Mouse (Mus musculus) MEL-GATA-1-ER (cell line): ENCODE data around the gene Ppp2r5d.

Experiments
- DNase-seq: peaks from one replicate; pipeline ENCODE4 v3.0.0-alpha.2; 2012; ENCODE audit warnings: low read depth; ENCODE audit errors: extremely low read depth

Ppp2r5d gene

DNA sequence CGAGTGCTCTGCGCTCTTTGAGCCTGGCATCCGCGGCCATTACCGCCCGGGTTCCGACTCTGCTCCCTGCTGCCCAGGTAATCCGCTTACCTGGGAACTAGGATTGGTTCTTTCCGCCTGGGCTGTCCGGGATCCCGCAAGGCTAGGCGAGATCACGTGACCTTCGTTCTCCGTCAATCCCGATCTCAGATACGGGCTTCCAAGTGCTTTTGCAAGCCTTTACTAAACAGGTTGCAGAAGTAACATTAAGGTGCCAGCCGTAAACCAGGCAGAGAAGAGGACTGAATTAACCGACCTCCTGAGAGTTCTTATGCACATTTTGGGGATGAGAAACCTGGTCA, 58.6 kb downstream of the Ppp2r5d start:
- peak; percentile 75 for DNase-seq

DNA sequence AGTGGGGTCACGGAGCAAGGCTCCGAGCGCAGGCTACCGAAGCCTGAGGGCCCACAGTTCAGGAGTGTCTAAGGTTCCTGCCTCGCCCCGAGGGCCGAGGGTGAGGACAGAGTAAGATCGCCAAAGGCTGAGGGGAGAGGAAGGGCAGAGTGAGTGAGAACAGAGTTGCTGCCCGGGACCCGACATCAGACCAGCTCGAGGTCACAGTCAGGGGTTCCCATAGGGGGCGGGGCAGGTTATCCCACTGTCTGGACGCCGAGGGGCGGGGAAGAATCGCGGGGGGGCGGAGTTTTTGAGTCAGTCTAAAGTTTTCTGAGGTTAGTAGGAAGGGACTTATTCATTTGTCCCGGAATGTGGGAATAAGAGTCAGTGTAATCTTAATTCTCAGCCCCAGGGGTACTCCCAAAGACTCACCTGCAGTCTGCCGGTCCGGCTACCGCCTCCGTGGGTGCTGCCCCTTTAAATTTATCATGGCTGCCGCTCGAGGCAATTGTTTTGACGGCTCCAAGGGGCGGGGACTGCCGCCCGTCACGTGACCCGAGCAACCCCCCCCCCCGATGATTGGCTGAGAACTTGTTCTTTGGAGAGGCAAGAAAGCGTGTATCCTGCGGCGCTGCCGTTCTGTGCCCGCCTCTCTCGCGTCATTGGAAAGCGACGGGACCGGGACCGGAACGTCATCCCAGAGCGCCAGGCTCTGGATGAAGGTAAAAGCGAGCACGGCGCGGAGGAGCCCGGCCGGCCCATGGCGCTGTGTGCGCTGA, 59.2 kb downstream of the Ppp2r5d start, which contains the start of the genes Klc4 and Mrpl2:
Klc4 (minus strand) TSS at position 462 of the 761 bp plus-strand sequence.
Mrpl2 (plus strand) TSS at position 669 of the 761 bp plus-strand sequence.
- peak; percentile 95 for DNase-seq

- peak; percentile 13 for DNase-seq
Measured at GRCm38 (mm10) chr17:46644916-46645475, 59.9 kb downstream of the Ppp2r5d start.

DNA sequence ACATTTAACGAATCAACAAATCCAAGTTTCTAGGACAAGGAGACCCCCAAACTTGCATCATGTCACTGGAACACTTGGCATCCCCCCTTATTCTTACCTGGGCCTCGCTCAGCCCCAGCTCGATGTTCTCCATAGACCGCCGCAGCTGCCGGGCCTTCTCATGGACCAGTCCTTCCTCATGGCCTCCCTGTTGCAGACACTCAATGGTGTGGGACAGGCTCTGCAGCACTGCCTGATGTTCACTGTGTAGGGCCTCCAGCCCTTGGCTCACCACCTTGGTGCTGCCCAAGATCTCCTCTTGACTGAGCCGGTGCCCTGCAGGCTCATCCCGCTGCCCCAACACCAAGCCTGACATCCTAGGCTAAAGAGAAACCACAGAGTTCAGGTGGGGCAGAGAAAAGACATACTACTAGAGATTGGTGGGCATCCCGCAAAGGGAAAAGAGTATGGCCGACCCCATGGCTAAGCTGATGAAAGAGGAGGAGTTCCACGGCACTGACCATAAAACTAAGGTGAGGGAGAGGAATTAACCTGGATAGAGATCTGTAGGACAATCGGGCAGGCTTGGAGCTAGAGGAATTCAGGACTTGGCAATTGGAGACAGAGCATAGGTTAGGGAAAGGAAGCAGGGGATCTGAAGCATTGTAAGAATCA, 60.6 kb downstream of the Ppp2r5d start:
- DNase-seq, result no peak

DNA sequence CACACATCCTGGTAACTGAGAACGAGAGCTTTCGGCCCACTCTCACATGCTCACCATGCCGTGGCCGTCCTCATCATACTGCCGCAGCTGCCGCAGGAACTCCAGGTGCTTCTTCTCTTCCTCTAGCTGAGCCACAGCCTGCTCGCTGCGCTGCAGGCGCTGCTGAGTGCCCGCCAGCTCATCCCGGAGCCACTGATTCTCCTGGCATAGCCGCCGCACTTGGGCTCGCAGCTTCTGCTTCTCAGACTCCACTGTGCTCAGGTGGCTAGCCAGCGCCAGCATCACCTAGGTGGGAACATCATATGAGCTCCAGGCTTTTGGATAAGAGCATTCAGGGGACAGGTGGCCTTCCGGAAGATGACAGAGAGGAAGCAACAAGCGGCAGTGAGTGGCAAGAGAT, 62.9 kb downstream of the Ppp2r5d start:
- no peak for DNase-seq

DNA sequence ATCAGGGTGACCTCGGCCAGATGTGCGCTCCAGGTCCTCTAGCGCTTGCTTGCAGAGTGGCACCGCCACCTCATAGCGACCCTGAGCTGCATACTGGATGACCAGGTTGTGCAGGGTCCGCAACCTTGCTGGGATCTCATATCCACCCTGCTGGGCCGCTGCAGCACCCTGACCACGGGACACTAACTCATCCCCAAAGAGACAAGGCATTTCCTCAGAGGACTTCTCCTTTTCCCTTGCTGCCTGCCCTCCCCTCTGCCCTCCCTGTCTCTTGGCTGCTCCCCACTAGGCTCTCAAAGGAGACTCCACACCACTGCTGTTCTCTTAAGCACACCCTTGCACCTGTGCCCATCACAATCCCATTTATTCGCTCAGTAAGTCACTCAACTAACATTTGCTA, 65.0 kb downstream of the Ppp2r5d start:
- no peak for DNase-seq

DNA sequence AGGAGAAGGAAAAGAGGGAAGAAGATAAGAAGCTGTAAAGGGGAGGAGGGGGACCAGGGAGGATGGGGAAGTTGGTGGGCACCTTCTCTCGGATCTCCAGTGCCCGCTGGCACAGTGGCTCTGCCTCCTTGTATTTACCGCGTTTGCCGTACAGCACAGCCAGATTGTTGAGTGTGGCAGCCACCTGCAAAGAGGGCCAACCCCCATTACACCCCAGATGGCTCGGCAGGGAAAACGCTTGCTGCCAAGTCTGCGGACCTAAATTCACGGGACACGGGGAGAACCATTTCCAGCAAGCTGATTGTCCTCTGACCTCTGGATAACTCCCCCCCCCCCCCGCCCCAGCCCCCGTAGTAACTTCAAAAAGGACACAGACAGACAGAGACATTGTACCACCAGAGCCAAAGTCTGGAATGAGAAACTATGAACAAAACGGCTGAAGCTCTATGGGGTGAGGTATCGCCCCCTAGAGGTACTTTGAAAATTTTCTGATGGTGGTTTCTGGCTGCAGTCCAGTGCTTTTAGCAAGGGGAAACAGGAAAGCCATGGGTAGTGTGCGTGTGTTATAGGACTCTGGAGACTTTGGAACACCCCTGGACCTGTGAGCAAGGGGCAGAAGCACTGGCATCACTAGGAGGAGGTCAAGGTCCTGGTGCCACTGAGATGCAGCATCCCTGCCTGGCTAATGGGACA, 67.9 kb downstream of the Ppp2r5d start:
- DNase-seq, result peak; percentile 62
